Mouse (Mus musculus) small intestine, adult 2 months (tissue): ENCODE results near the gene Lingo2. TPM values are rescaled to one million over a fixed set of nuclear protein-coding genes. Genes with fewer than 3 reads are reported as not detected.

Experiments used
- H3K27ac ChIP-seq: fragments of 200-500 bp; 2 replicates; pipeline ENCODE4 v1.5.1; 2012; ENCODE audit warnings: low read depth, low read length, control low read depth, inconsistent platforms; ENCODE audit not compliant: insufficient read depth
- H3K27me3 ChIP-seq: fragments of 200-500 bp; 2 replicates; pipeline ENCODE4 v1.6.1; 2012; ENCODE audit warnings: mild to moderate bottlenecking, moderate library complexity, low read length, inconsistent platforms; ENCODE audit not compliant: control insufficient read depth, insufficient read depth
- H3K36me3 ChIP-seq: fragments of 200-500 bp; 2 replicates; pipeline ENCODE4 v1.6.1; 2012; ENCODE audit warnings: mild to moderate bottlenecking, low read length, control low read depth, inconsistent platforms; ENCODE audit not compliant: control insufficient read depth, insufficient read depth
- H3K4me1 ChIP-seq: fragments of 200-500 bp; 2 replicates; pipeline ENCODE4 v1.6.1; 2012; ENCODE audit warnings: low read length, inconsistent platforms, mixed read lengths; ENCODE audit not compliant: control insufficient read depth, insufficient read depth, insufficient read length
- H3K4me3 ChIP-seq: fragments of 200-500 bp; 2 replicates; pipeline ENCODE4 v1.5.1; 2012; ENCODE audit warnings: low read depth, mild to moderate bottlenecking, control low read depth, inconsistent platforms, low read length, moderate library complexity
- CTCF ChIP-seq: fragments of 200-500 bp; IDR thresholded peaks from 2 replicates; pipeline ENCODE4 v1.5.1; 2012; ENCODE audit warnings: low read depth, mild to moderate bottlenecking, control low read depth, inconsistent platforms, low read length, moderate library complexity, mixed read lengths; ENCODE audit not compliant: insufficient replicate concordance, insufficient read length; ENCODE audit errors: extremely low read depth
- POLR2A ChIP-seq: fragments of 200-500 bp; IDR thresholded peaks from 2 replicates; pipeline ENCODE4 v1.6.1; 2012; ENCODE audit warnings: low read depth, mild to moderate bottlenecking, control low read depth, inconsistent platforms, low read length, moderate library complexity
- WGBS: fragments of 180-500 bp; shearing (Covaris S2); methylation state at CpG from one replicate; pipeline ENCODE4 v1.1.7; 2018; 5-methylcytosine and 5-hydroxymethylcytosine counted together
- polyA plus RNA-seq: library from polyadenylated mRNA; depleted of rRNA; stranded (reverse); fragments of >200 nt; gene quantifications from 2 replicates; pipeline ENCODE4 v1.2.3, GENCODE M21; 2012

Lingo2 gene
- polyA plus RNA-seq, 1 experiment: not detected

DNA sequence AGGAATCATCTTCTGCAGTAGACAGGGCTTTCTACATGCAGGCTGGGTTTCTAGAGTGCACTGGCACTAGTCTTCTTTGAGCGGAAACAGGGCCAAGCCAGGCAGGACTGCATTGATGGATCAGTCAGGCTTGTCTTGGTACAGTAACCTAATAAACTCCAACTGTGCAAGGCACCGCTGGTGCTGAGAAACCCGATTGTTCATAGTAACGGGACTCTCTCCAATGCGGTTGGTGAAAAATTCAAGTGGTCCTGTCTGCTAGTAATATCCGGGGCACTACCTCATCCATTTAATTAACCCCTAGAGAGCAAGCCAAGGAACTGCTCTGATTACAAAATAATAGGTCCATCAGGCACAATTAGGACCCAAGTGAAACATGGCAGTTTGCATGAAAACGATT lies 1106.4 kb downstream of the Lingo2 start:
- H3K36me3 ChIP-seq: no peaks in the 10 kb centered on the region
- H3K27ac ChIP-seq: no peak overlapping the region
- no peaks in the 10 kb centered on the region for H3K4me1 ChIP-seq
- TF ChIP-seq CTCF: no peak
- TF ChIP-seq POLR2A: no peak
- H3K27me3 ChIP-seq: no peaks in the 10 kb centered on the region
- 76% methylated on average over 7 of the region's 7 CpGs for WGBS
- H3K4me3 ChIP-seq: no peak overlapping the region

- Histone ChIP-seq H3K36me3 (no peaks in the 10 kb centered on the region), H3K27me3 (no peaks in the 10 kb centered on the region), H3K4me1 (no peaks in the 10 kb centered on the region), H3K27ac (no peak overlapping the region), H3K4me3 (no peak overlapping the region)
- WGBS: 85% methylated on average over 6 of the region's 6 CpGs
- no peak for TF ChIP-seq POLR2A
- no peak for TF ChIP-seq CTCF
Observed at GRCm38 (mm10) chr4:35844518-35844917, 1107.0 kb downstream of the Lingo2 start.

DNA sequence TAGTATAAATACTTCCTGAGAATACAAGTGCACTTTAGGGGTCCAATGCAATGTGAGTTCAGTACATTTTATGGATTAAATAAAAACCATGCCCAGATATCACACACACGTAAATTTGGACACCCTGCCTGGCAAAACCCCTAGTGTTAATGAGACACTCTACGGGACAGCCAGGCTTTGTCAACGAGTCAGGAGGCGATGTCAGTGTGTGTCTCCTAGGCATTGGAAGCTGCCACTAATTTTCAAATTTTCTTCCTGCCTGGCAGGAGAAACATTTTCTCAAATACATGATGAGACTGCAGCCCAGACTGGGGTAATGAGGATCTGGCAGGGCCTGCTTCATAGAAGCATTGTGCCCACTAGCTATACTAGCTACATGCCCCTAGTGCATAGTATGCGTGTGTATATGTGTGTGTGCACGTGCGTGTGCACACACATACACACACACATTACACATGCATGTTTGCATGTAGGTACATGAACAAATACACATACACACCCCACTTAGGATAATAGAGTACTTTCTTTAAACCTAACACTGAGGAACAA lies 1128.2 kb downstream of the Lingo2 start:
- TF ChIP-seq POLR2A: no peak
- no peak for TF ChIP-seq CTCF
- Histone ChIP-seq H3K4me1 (no peaks in the 10 kb centered on the region), H3K27me3 (no peaks in the 10 kb centered on the region), H3K36me3 (no peaks in the 10 kb centered on the region), H3K4me3 (no peak overlapping the region), H3K27ac (no peak overlapping the region)
- WGBS: 88% methylated on average over 7 of the region's 7 CpGs

GRCm38 (mm10) chr4:35820701-35821100 lies 1130.8 kb downstream of the Lingo2 start:
- no peak for TF ChIP-seq CTCF
- TF ChIP-seq POLR2A: no peak
- H3K27ac ChIP-seq: no peak overlapping the region
- H3K36me3 ChIP-seq: no peaks in the 10 kb centered on the region
- no peaks in the 10 kb centered on the region for H3K4me1 ChIP-seq
- 95% methylated on average over 1 of the region's 1 CpGs for WGBS
- H3K27me3 ChIP-seq: no peaks in the 10 kb centered on the region
- H3K4me3 ChIP-seq: no peak overlapping the region

DNA sequence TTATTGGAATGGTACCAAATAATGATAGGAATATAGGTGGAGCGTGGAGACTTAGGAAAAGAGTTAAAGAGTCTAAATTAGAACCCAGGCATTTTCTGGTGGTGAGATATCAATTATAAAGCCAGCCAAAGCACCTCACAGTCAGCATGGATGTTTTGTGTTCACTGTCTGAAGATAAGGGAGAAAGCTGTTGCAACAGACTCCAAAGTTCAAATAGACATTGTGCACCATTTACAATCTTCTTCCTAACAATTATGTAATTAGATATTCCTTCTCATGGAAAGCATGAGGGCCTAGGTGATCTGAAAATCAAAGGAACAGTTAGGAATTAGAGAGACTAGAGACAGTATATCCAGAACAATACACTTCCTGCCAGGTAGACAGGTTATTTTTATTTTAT lies 1136.8 kb downstream of the Lingo2 start:
- H3K4me1 ChIP-seq: no peaks in the 10 kb centered on the region
- no peak overlapping the region for H3K27ac ChIP-seq
- TF ChIP-seq POLR2A: no peak
- no peak for TF ChIP-seq CTCF
- H3K27me3 ChIP-seq: no peaks in the 10 kb centered on the region
- no peak overlapping the region for H3K4me3 ChIP-seq
- WGBS: 35% methylated on average over 1 of the region's 1 CpGs
- H3K36me3 ChIP-seq: no peaks in the 10 kb centered on the region

- TF ChIP-seq POLR2A (no peak), CTCF (no peak)
- Histone ChIP-seq H3K4me1 (no peaks in the 10 kb centered on the region), H3K27ac (no peak overlapping the region), H3K27me3 (no peaks in the 10 kb centered on the region), H3K36me3 (no peaks in the 10 kb centered on the region), H3K4me3 (no peak overlapping the region)
- WGBS: 69% methylated on average over 6 of the region's 6 CpGs
Observed at GRCm38 (mm10) chr4:35807497-35808210, 1143.9 kb downstream of the Lingo2 start.

- no peak overlapping the region for H3K27ac ChIP-seq
- H3K4me1 ChIP-seq: no peaks in the 10 kb centered on the region
- TF ChIP-seq CTCF (no peak), POLR2A (no peak)
- H3K36me3 ChIP-seq: no peaks in the 10 kb centered on the region
- WGBS: 72% methylated on average over 2 of the region's 2 CpGs
- no peak overlapping the region for H3K4me3 ChIP-seq
- H3K27me3 ChIP-seq: no peaks in the 10 kb centered on the region
Observed at GRCm38 (mm10) chr4:35806881-35807464, 1144.6 kb downstream of the Lingo2 start.
